Mouse (Mus musculus) CH12.LX (cell line): ENCODE measurements around the gene Rab11fip3.

ENCODE experiments used
- CTCF ChIP-seq, 2 experiments: IDR thresholded peaks in 1 of 2; conservative IDR thresholded peaks in 1 of 2; 2 replicates each; pipeline ENCODE4 v1.5.1; 2011 to 2012; ENCODE audit warnings: low read depth in 2 of 2, low read length in 2 of 2, improper control_type of control experiment in 1 of 2, inconsistent platforms in 1 of 2, mild to moderate bottlenecking in 1 of 2, moderate library complexity in 1 of 2
- HCFC1 ChIP-seq: IDR thresholded peaks from 2 replicates; pipeline ENCODE4 v1.6.1; 2012; ENCODE audit warnings: low read depth, mild to moderate bottlenecking, inconsistent platforms, low read length, improper control_type of control experiment
- RAD21 ChIP-seq: IDR thresholded peaks from 2 replicates; pipeline ENCODE4 v1.6.1; 2011; ENCODE audit warnings: low read depth, mild to moderate bottlenecking, low read length, improper control_type of control experiment, moderate library complexity
- RCOR1 ChIP-seq: conservative IDR thresholded peaks from 2 replicates; pipeline ENCODE4 v1.6.1; 2012; ENCODE audit warnings: low read depth, mild to moderate bottlenecking, inconsistent platforms, low read length, improper control_type of control experiment
- SIN3A ChIP-seq: IDR thresholded peaks from 2 replicates; pipeline ENCODE4 v1.6.1; 2012; ENCODE audit warnings: low read length, improper control_type of control experiment, inconsistent platforms
- TCF12 ChIP-seq: IDR thresholded peaks from 2 replicates; pipeline ENCODE4 v1.6.1; 2014; ENCODE audit warnings: low read depth, mild to moderate bottlenecking, inconsistent platforms, low read length, improper control_type of control experiment
- ZC3H11A ChIP-seq: IDR thresholded peaks from 2 replicates; pipeline ENCODE4 v1.6.1; 2012; ENCODE audit warnings: low read depth, mild to moderate bottlenecking, inconsistent platforms, low read length, improper control_type of control experiment
- ZKSCAN1 ChIP-seq: IDR thresholded peaks from 2 replicates; pipeline ENCODE4 v1.6.1; 2012; ENCODE audit warnings: low read depth, inconsistent platforms, low read length, improper control_type of control experiment, borderline replicate concordance

DNA sequence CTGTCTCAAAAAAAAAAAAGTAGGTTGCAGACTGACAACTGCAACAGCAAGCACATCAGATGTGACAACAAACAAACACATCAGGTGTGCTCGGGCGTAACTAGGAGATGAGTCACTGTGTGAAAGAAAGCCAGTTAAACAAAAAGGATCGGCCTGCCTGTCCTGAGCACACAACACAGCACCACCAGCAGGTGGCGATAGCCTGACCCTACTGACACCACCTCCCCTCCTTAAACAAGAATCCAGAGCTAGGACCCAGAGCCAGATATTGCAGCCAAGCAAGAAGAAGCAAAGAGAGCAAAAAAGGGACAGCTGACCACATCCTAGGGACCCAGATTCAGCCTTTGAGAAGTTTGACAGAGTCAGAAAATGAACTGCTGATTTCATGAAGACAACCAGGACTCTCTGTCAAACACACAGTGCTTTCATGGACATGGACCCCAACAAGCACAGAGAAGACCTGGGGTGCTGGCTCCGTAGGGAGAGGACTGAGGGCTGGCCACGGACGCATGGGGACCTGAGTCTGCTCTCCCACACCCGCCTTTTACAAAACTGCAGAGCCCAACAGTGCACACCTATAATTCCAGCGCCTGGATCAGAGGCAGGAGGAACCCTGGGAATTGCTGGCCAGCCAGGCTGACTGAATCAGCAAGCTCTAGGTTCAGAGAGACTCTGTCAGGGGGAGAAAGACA lies 28.1 kb downstream of the Rab11fip3 start:
- no peak for TF ChIP-seq RCOR1
- peak; percentile 72 to 91 for TF ChIP-seq CTCF (conservative IDR thresholded peaks at IDR 0.05 in 1 of 2, IDR thresholded peaks at IDR 0.05 in 1 of 2; ENCODE audit: low read depth in 2 of 2, low read length in 2 of 2)
- peak; percentile 63 for TF ChIP-seq RAD21
- TF ChIP-seq TCF12, result 0 out of 2 replicates have a peak, but pooled peaks have one; percentile 25
- no peak for TF ChIP-seq ZKSCAN1
- 0 out of 2 replicates have a peak, but pooled peaks have one; percentile 40 for TF ChIP-seq SIN3A
- no peak for TF ChIP-seq HCFC1
- no peak for TF ChIP-seq ZC3H11A
